Mouse (Mus musculus) liver, adult (tissue): ENCODE results near the gene Olfr870.

Source experiments
- GATA4 ChIP-seq: IDR thresholded peaks from 2 replicates; pipeline ENCODE4 v1.6.1; 2014; ENCODE audit warnings: mild to moderate bottlenecking, low read length; ENCODE audit not compliant: insufficient replicate concordance

Gene Olfr870

DNA sequence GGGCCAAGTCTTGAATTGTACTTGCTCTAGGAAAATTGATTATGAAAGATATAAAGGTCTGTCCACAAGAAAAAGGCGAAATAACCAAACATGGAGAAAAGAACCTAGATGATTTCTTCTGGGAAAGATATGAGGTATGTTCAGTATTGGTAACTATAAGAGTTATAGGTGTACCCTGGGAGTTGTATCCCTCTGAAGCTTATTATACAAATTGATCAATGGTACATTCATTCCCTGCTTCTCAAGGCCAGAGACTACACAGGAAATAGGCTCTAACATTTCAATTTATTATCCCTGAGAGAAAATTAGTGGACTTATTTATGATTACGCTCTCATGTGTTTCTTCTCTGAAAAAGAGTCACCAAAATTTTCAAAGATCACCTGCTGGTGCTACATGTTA lies at the start of gene Olfr870:
Gene Olfr870, minus strand, starts transcription at position 101 of the 400 bp plus-strand sequence.
- no peak for TF ChIP-seq GATA4

DNA sequence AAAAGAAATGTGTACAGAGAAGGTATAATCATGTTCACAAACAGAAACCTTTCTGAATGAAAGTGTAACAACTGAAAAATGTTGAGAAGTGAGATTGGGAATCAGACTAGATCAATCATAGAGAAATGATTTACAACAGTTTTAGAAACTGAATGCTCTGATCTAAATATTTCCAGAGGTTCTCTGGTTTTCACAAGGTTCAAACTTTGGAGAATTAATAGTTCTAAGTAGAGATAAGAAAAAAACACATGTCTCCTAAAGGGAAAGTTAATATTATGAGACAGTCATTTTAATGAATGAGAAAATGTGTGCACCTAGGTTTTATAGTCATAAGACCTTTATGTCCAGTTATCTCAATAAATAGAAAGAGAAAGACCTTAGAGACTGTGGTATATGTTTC lies 38.0 kb upstream of the Olfr870 start, which contains the start of gene Olfr871:
Gene Olfr871, plus strand, starts transcription at position 301 of the 400 bp plus-strand sequence.
- no peak for TF ChIP-seq GATA4

DNA sequence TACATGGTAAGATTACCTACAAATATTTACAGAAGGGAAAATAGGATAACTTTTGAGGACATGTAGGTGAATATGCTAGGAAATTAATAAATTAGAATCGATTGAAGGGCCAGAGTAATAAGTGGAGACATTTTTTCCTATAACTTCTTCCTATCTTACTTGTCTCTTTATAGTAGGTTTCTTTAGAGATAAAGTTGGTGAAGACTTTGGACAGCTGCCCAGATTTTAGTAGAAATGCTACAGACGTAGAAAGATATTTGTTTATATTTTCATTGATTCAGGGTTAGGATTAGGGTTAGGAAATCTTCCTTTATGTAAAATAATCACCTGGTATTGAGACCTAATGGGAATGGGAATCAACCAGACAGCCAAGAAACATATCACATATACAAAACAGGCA lies 37.6 kb upstream of the Olfr870 start:
- no peak for TF ChIP-seq GATA4

DNA sequence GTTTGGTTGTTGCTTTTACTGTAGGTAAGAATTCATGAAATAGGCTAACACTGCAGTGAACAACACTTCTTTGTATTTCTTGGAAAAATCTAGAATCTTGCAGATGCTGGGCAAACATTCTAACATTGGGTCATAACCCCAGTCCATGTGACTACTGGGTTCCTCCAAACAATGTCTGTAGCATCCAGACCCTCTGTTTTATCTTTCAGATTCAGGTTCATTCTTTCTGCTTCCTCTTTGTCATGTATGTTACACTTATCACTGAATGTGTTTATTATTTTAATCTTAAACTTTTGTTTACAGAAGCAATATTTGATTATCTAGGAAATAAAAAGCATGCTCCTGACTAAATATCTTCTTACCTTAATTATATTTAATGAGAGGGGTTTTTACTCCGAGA lies 37.0 kb upstream of the Olfr870 start:
- TF ChIP-seq GATA4, result no peak

DNA sequence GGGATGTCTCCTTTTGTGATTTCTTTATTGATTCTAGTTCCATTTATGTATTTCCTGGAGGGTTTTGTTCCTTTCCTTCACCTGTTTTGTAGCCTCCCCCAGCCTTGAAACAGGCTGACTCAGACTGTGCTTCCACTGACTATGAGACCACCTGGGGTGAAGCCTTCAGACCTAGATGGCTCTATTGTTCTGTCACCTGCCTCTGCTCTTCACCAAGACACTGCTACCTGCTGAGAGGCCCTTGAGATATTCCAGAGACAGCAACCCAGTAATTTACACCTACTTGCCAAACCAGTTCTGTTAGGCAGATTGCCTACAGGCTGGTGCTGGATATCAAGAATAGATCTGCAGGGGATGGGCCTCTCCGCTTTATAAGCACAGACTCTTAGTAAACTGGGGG lies 28.3 kb upstream of the Olfr870 start:
- TF ChIP-seq GATA4, result no peak

DNA sequence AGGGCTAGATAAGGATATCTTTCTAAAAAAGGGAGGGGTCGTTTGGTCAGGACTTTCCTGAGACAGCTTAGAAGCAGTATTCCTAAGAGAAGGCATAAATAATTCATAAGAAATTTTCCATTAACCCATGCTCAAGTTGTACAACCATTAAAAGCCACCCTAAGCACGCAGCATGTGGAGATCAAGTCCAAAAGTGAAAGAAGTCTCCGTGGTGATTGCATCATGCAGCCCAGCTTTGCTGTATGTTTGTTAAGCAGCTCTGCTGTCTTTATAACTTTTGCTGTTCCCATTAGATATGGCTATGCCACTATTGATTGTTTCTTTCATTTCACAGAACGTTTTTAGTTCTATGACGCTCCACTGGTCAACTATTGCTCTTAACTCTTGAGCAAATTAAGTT lies 5.6 kb upstream of the Olfr870 start:
- no peak for TF ChIP-seq GATA4

DNA sequence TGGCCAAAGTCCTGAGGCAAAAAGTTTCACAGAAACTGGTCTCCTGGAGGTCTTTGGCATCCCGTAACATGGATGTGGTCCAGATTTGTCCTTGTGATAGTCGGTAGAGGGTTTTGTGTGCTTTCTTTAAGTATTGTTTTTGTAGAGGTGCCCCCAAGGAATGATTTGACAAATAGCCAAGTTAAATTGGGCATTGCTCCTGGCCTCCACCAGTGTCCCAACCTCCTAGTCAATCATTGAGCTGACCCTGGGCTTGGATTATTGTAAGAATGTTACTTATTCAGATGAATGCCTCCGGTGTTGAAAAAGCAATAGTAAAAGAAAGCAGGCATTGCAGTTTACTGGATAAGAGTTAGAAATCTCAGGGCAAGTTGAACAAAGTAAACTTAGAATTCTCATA lies 24.2 kb downstream of the Olfr870 start:
- TF ChIP-seq GATA4, result no peak

DNA sequence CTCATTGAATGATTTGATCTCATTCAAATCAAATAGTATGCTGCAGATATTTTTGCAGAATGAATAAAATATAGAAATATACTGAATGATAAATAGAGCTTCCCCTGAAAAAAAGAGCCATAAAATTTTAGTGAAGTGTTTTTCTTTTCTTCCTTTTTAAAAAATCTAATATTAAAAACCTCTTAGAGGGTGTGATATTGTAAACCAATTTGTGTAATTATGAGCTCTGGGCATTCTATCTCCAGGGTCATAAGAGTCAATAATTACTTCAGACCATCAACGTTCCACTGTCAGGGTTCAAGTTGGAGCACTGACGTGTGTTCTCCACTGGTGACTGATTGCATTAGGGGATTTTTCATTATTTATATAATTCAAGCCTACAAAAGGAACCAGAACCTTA lies 45.1 kb downstream of the Olfr870 start, which contains the start of gene Olfr869:
Gene Olfr869, plus strand, starts transcription at position 301 of the 400 bp plus-strand sequence.
- TF ChIP-seq GATA4, result no peak
